Mouse (Mus musculus): ENCODE data around the gene Gsc. TPM values are rescaled to one million over a fixed set of nuclear protein-coding genes. Genes with fewer than 3 reads are reported as not detected.

Gene Gsc
- polyA plus RNA-seq, 1 experiment from 2014 or later: 0.31 TPM

Other genes starting within 250 kb of the Gsc start
- 2.7 and 4.0 TPM in 2 replicates for gene Serpina3g, start 237.1 kb downstream of the Gsc start, polyA plus RNA-seq (2015; fragmentation: Nextera tagmentation; extraction: Ambion mirVana)
- gene Serpina3i, start 210.2 kb downstream of the Gsc start, polyA plus RNA-seq (2015; fragmentation: Nextera tagmentation; extraction: Ambion mirVana): 0.23 and 0.68 TPM in 2 replicates
- gene Serpina3j, start 158.8 kb downstream of the Gsc start, polyA plus RNA-seq (2015; fragmentation: Nextera tagmentation; extraction: Ambion mirVana): not detected in 2 replicates
- not detected in 2 replicates for gene Serpina3k, start 134.8 kb downstream of the Gsc start, polyA plus RNA-seq (2015; fragmentation: Nextera tagmentation; extraction: Ambion mirVana)
- gene Serpina3m, start 134.8 kb downstream of the Gsc start, polyA plus RNA-seq (2015; fragmentation: Nextera tagmentation; extraction: Ambion mirVana): not detected in 2 replicates
- gene Serpina3n, start 66.6 kb downstream of the Gsc start, polyA plus RNA-seq (2015; fragmentation: Nextera tagmentation; extraction: Ambion mirVana): 0.11 and 0.33 TPM in 2 replicates